Mouse (Mus musculus): ENCODE data around the gene Slc25a24.

DNA sequence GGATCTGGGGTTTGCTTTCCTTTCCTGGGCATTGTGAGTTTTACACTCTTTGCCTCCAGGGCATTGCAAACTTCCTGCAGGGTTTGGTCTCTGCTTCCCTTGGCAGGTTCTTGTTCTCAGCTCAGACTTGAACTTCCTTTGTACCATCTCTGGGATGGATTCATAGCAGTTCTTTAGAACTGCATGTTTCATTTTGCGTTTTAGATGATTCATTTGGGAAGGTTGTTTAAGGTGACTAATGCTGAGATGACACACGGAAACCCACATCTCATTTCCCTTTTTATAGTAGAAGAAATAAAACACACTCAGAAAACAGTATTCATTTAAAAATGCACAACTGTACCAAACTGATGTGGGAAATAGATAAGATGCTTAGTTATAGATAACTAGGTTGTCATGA lies 73.2 kb downstream of the Slc25a24 start:
- TF ChIP-seq POLR2A (IDR thresholded peaks at IDR 0.05; ENCODE audit: low read depth, low read length) (no peak), CTCF (conservative IDR thresholded peaks at IDR 0.05; ENCODE audit: insufficient read depth, insufficient read length, low read depth, low read length) (no peak)

Data from kidney, adult 2 months (tissue).